Comparison of ENCODE assay signal across 34 mouse cellular contexts in the genomic region with DNA sequence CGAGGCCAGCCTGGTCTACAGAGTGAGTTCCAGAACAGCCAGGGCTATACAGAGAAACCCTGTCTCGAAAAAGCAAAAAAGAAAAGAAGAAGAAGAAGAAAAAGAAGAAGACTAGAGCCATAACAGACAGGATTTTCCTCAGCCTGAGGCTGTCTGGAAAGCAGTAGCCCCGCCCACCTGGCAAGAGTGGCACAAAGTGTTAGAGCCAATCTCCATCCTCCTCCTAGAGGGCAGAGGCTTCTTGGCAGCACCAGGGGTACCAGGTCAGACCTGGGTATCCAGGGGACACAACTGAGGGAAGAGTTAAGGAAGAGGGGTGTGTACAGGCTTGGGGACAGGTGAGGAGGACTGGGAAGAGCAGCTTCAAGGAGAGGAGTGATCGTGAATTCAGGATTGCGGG. TPM values are rescaled to one million over a fixed set of nuclear protein-coding genes. Genes with fewer than 3 reads are reported as not detected.
A peak's percentile ranks its signal among the peaks of the same experiment; 100 is the strongest.
DNase-seq lines count a peak whose midpoint lies in the region; TF ChIP-seq lines count a peak whose summit lies in the region.
"Had no signal": no experiment of that assay in that cellular context is flagged by ENCODE, and none has a peak within 500 bp of the region (broad histone marks: within the 10 kb centered on the region; RNA-seq: fewer than 3 reads in every experiment).

No protein-coding gene starts in this region.

- peaks cover 0 to 43% of the 10 kb centered on the region in 2 experiments; a peak in 2 of 4 replicates for H3K36me3 ChIP-seq in MEL (ENCODE audit: control insufficient read depth in 1 of 2, insufficient read depth in 2 of 2, low read length in 2 of 2)
- H3K36me3 ChIP-seq: embryonic facial prominence, embryonic 13.5 days; embryonic facial prominence, embryonic 15.5 days; forebrain, embryonic 10.5 days; forebrain, embryonic 12.5 days; G1E had no signal

- peaks cover 36 to 51% of the 10 kb centered on the region in 2 experiments for H3K4me1 ChIP-seq in MEL (ENCODE audit: control insufficient read depth in 1 of 2, insufficient read depth in 2 of 2, low read length in 2 of 2)
- peaks cover 56% of the 10 kb centered on the region for H3K4me1 ChIP-seq in bone marrow macrophage, adult 2 months (ENCODE audit: control insufficient read depth, insufficient read depth, low read length)
- H3K4me1 ChIP-seq: embryonic facial prominence, embryonic 13.5 days; embryonic facial prominence, embryonic 15.5 days; forebrain, embryonic 12.5 days had no signal

- TF ChIP-seq CTCF in MEL (IDR thresholded peaks at IDR 0.05 in 2 of 3, conservative IDR thresholded peaks at IDR 0.05 in 1 of 3; ENCODE audit: control insufficient read depth in 1 of 3, insufficient read depth in 1 of 3, low read depth in 2 of 3, low read length in 3 of 3, poor library complexity in 1 of 3, severe bottlenecking in 1 of 3): no peak
- no peak for TF ChIP-seq CTCF in bone marrow macrophage, adult 2 months (IDR thresholded peaks at IDR 0.05; ENCODE audit: low read depth, low read length)

- no peak for TF ChIP-seq POLR2A in MEL (IDR thresholded peaks at IDR 0.05; ENCODE audit: control insufficient read depth in 1 of 2, insufficient read depth in 1 of 2, low read depth in 1 of 2, low read length in 2 of 2, poor library complexity in 1 of 2)
- TF ChIP-seq POLR2A in bone marrow macrophage, adult 2 months (IDR thresholded peaks at IDR 0.05; ENCODE audit: borderline replicate concordance, low read depth, low read length): no peak

- H3K4me3 ChIP-seq in MEL (ENCODE audit: control insufficient read depth in 1 of 2, insufficient read depth in 1 of 2, low read depth in 2 of 2, low read length in 2 of 2): no peak overlapping the region
- no peak overlapping the region for H3K4me3 ChIP-seq in bone marrow macrophage, adult 2 months (ENCODE audit: insufficient read depth, low read length)
- H3K4me3 ChIP-seq: embryonic facial prominence, embryonic 13.5 days; embryonic facial prominence, embryonic 15.5 days; erythroblast, embryonic 14.5 days; forebrain, embryonic 10.5 days; forebrain, embryonic 12.5 days had no signal

- no peaks in the 10 kb centered on the region for H3K27me3 ChIP-seq in MEL (ENCODE audit: control insufficient read depth in 1 of 2, insufficient read depth in 2 of 2, low read length in 2 of 2)
- H3K27me3 ChIP-seq: CH12.LX; embryonic facial prominence, embryonic 13.5 days; embryonic facial prominence, embryonic 15.5 days; forebrain, embryonic 12.5 days; Patski had no signal

- H3K79me2 ChIP-seq in MEL (ENCODE audit: control insufficient read depth, insufficient read depth, low read length, poor library complexity): no peaks in the 10 kb centered on the region

- no peak for TF ChIP-seq RAD21 in MEL (IDR thresholded peaks at IDR 0.05; ENCODE audit: low read depth, low read length)

- TF ChIP-seq EP300 in MEL (IDR thresholded peaks at IDR 0.05; ENCODE audit: low read depth in 1 of 2, low read length in 2 of 2): no peak

- no peak overlapping the region for H3K9ac ChIP-seq in MEL (ENCODE audit: control insufficient read depth, low read depth, low read length, poor library complexity, severe bottlenecking)
- H3K9ac ChIP-seq: embryonic facial prominence, embryonic 13.5 days; embryonic facial prominence, embryonic 15.5 days; forebrain, embryonic 12.5 days had no signal

- no peaks in the 10 kb centered on the region for H3K9me3 ChIP-seq in MEL (replicated peaks; ENCODE audit: insufficient read depth, low read length)
- H3K9me3 ChIP-seq: embryonic facial prominence, embryonic 13.5 days; embryonic facial prominence, embryonic 15.5 days; forebrain, embryonic 10.5 days; forebrain, embryonic 12.5 days; G1E had no signal

- peak overlapping the region; percentile 1; the same call in 1 of the 2 replicates for H3K27ac ChIP-seq in MEL (ENCODE audit: control insufficient read depth, low read depth, low read length)
- H3K27ac ChIP-seq in bone marrow macrophage, adult 2 months (ENCODE audit: insufficient read depth, low read depth, low read length): peak overlapping the region; percentile 18
- H3K27ac ChIP-seq: embryonic facial prominence, embryonic 13.5 days; embryonic facial prominence, embryonic 15.5 days; forebrain, embryonic 10.5 days; forebrain, embryonic 12.5 days had no signal

- peak; percentile 54 for DNase-seq in testis, postnatal 10 days (ENCODE audit: low spot score)
- no peak for DNase-seq in testis, postnatal 14 days (ENCODE audit: low spot score)
- no peak for DNase-seq in MEL (ENCODE audit: low read depth, low spot score)
- DNase-seq in spleen, adult 18-20 months: no peak
- no peak for DNase-seq in retina, postnatal 1 day
- no peak for DNase-seq in lung, postnatal 14 days
- DNase-seq: adrenal gland, adult 8-10 months; adrenal gland, postnatal 14 days; adrenal gland, postnatal 36 days; B cell, adult 2 months; cerebellum, adult 11 months; cerebellum, adult 18-20 months; cerebellum, adult 8-10 months; cerebellum, adult 9-11 months; cerebellum, postnatal 14 days; cerebellum, postnatal 36 days; embryo, embryonic 11 days had no signal

TF ChIP-seq in MEL, 35 proteins besides CTCF, POLR2A, EP300 and RAD21:
- no peak for TF ChIP-seq POLR2AphosphoS2 (IDR thresholded peaks at IDR 0.05; ENCODE audit: low read length)

RNA-seq across cellular contexts. Expression of gene Trcg1, which starts 1.3 kb away (rescaled TPM):
- total RNA-seq in MEL (2012; rRNA removed): not detected in 2 replicates
- polyA plus RNA-seq in MEL (2012; ENCODE audit: insufficient read depth in 1 of 2, insufficient read length in 2 of 2, low read depth in 1 of 2, low replicate concordance in 2 of 2, missing spikeins in 1 of 2): not detected
- polyA plus RNA-seq in bone marrow macrophage, adult 2 months (2012; ENCODE audit: insufficient read depth, insufficient read length, missing spikeins): not detected in 2 replicates
- total RNA-seq: adrenal gland, adult 18-20 months; adrenal gland, adult 8-10 months; adrenal gland, postnatal 14 days; adrenal gland, postnatal 36 days; CH12.LX; common myeloid progenitor, adult 5-6 weeks had no signal
- polyA plus RNA-seq: activated CD4-positive, CD25-positive, alpha-beta regulatory T cell, adult 4 months; brain, embryonic 14.5 days; CD4-positive, CD25-positive, alpha-beta regulatory T cell, adult 4 months; embryonic facial prominence, embryonic 11.5 days; embryonic facial prominence, embryonic 13.5 days; embryonic facial prominence, embryonic 15.5 days; erythroblast, embryonic 14.5 days; forebrain, embryonic 12.5 days; forebrain, embryonic 14.5 days; forebrain, embryonic 16.5 days; G1E; Patski had no signal

RNA-seq across cellular contexts. Expression of gene 1700017B05Rik, which starts 24.7 kb away (rescaled TPM):
- 52.7 and 55.7 TPM in 2 replicates for total RNA-seq in MEL (2012; rRNA removed)
- 10 to 100 TPM in 1 of 2 experiments, not detected in 1; 76.5 TPM for polyA plus RNA-seq in MEL (2012; ENCODE audit: insufficient read depth in 1 of 2, insufficient read length in 2 of 2, low read depth in 1 of 2, low replicate concordance in 2 of 2, missing spikeins in 1 of 2)
- 16.3 and 17.5 TPM in 2 replicates for polyA plus RNA-seq in bone marrow macrophage, adult 2 months (2012; ENCODE audit: insufficient read depth, insufficient read length, missing spikeins)
